Mouse (Mus musculus): ENCODE data around the gene Coil.

Gene Coil

GRCm38 (mm10) chr11:88970202-88970732 is at the start of gene Coil:
Coil (plus strand) TSS chr11:88970252.
- DNase-seq (ENCODE audit: low spot score): peak; percentile 62

- no peak for DNase-seq (ENCODE audit: low spot score)
These were observed 43.5 kb upstream of the Coil start for GRCm38 (mm10) chr11:88926566-88926965.

DNA sequence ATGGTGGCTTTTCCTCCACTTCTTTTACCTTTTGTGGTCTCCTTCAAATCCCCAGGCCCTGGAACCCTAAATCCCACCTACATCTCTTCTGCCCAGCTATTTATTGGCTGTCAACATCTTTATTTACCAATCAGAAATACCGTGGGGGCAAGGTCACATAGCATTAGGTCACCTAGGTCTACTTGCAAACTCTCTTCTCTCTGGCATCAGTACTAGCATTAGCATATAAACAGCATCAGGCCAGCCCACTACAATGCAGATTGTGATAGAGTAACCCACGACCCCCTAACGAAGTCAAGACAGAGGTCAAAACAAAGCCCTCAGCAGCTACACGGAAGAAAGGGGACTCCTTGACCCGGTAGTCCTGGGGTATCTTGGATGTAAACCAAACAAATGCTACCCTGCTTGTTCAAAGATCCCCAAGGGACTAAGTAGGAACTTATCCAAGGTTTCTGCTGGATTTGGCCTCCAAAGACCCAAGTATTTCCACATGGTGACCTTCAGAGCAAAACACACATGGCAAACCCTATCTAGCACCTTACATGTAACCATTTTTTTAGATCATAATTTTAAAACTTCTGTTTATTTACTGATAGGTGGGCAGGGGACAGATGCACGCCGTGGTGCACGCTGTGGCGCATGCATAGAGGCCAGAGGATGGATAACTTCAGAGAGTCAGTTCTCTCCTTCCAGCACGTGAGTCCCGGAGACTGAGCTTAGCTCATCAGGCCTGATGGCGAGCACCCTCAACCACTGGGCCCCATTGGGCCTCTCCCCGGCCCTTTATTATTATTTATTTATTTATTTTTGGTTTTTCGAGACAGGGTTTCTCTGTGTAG is 38.1 kb upstream of the Coil start:
- DNase-seq (ENCODE audit: low spot score): no peak

DNA sequence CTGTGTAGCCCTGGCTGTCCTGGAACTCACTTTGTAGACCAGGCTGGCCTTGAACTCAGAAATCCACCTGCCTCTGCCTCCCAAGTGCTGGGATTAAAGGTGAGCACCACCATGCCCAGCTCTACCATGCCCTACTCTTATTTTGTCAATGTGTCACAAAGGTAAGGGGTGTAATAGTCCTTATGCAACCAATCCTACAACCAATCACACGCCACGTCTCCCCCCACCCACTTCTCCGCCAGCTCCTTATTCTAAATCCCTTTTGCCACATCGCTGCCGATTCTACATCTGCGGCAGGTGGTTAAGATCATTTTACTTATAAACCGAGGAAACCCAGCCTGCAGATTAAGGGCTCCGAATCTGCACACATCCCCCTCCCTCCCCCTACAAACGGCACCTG is 37.0 kb upstream of the Coil start:
- no peak for DNase-seq (ENCODE audit: low spot score)

DNA sequence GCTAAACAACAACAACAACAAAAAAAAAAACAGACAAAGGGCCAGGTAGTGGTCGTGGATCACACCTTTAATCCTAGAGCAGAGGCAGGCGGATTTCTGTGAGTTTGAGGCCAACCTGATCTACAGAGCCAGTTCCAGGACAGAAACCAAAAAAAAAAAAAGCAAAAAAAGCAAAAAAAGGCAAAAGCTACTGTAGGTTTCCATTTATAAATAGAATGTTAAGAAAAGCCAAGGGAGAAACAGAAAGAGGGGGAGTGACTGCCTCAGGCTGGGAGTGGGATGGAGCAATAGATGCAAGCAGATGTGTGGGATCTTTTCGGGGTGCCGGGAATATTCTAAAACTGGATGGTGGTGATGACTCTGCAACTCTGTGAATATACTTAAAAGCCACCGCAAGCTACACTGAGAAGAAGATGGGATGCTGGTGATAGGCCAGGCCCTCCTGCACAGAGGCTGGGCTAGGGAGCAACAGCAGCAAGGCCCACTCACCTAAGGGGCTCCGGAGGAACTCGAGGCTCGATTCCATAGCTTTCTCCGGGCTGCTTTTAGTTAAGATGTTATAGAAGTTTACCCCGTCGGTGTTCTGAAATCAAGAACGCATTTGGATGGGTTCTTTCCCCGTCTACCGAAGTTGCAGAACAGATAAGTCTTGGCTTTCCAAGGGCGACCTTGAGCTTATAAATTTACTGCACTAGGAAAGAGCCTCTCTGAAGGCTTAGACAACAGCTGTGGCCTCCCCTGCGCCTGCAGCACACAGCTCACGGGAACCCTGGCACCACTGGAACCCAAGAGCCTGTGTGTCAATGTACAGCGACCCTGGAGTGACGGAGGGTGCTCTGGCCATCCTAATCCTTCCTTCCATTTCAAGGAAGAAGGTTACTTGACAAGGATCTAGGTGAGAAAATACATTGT is 35.7 kb upstream of the Coil start:
- no peak for DNase-seq (ENCODE audit: low spot score)

DNA sequence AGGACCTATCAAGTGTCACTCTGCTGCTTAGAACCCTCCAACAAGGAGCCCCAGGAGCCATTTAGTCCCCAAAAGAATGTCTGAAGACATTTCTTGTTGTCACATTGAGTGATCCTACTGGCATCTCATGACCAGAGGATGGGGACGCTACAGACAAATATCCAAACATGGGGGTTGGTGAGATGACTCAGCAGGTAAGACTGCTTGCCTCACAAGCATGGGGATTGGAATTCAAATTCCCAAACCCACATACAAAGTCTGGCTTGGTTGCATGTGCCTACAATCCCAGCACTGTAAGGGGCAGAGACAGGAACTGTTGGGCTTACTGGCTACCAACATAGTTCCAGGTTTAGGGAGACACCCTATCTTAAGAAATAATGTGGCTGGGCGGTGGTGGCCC is 32.2 kb upstream of the Coil start:
- DNase-seq (ENCODE audit: low spot score): no peak

DNA sequence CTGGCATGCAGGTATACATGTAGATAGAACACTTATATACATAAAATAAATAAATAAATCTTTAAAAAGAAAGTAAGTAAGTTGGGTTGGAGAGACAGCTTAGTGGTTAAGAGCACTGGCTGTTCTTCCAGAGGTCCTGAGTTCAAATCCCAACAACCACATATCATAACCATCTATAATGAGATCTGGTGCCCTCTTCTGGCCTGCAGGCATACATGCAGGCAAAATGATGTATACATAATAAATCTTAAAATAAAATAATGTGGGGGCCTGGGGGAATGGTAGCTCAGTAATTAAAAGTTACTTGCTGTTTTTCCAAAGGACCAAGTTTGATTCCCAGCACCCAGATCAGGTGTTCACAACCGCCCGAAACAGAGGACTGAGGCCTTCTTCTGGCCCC is 31.3 kb upstream of the Coil start:
- no peak for DNase-seq (ENCODE audit: low spot score)

DNA sequence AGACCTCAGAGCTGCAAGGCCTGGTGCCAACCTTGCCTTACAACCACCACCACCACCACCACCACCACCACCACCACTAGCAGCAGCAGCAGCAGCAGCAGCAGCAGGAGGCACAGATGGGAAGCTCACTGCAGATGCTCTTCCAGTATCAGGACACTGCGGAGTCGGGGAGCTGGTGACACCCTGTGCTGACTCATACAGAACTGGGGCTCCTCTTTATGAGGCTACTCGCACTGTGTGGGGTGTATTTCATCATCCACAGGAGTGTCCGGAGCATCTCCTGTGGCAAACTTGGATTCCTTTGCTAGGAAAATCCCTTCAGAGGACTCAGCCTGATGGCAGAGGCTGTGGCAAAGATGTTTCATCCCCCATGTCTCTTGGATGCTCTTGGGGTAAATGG is 30.4 kb upstream of the Coil start:
- DNase-seq (ENCODE audit: low spot score): no peak

- no peak for DNase-seq (ENCODE audit: low spot score)
These were observed 28.6 kb upstream of the Coil start for GRCm38 (mm10) chr11:88941489-88941888.

DNA sequence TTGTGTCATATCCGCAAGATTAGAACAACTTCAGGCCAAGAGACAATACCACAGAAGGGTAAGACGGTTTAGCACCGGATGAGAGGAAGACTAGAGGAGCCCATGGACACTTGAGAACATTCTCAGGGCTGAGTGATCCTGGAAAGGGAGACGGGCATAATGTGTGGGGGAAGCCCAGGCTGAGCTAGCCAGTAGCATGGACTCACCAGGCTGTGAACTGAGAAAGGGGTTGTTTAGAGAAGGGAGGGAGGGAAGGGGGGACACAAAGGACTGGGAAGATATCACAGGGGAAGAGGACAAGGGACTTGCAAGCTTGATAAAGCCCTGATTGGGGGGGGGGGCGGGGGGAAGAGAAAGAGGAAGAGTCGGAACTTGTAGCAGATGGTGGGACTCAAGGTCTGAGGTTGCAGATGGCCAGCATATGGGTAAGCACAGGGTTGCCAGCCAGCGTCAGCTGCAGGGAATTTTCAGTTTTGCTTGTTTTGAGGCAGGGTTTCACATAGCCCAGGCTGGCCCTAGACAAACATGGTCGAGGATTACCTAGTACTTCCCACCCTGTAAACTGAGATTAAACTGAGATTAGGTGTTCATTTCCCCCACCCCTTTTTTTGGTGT is 24.0 kb upstream of the Coil start:
- no peak for DNase-seq (ENCODE audit: low spot score)

DNA sequence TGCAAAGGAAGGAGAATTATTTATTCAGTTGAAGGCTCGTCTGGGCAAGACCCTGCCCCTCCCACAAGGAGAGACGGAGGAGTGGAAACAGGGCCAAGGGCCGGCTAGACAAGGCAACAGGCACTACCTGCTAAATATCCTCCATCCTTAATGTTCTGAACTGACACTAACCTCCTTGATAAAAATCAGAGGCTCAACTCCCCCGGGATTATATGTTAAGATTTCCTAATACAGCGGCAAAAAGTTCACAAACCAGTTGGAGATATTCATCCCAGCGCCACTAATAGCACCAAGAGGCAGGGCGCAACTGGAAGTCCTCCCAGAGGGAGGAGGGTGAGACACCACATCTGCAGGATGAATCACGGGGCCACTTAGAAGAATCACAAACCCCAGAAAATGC is 21.2 kb upstream of the Coil start:
- DNase-seq (ENCODE audit: low spot score): no peak

GRCm38 (mm10) chr11:88949802-88950639 is 20.0 kb upstream of the Coil start:
- DNase-seq (ENCODE audit: low spot score): no peak

DNA sequence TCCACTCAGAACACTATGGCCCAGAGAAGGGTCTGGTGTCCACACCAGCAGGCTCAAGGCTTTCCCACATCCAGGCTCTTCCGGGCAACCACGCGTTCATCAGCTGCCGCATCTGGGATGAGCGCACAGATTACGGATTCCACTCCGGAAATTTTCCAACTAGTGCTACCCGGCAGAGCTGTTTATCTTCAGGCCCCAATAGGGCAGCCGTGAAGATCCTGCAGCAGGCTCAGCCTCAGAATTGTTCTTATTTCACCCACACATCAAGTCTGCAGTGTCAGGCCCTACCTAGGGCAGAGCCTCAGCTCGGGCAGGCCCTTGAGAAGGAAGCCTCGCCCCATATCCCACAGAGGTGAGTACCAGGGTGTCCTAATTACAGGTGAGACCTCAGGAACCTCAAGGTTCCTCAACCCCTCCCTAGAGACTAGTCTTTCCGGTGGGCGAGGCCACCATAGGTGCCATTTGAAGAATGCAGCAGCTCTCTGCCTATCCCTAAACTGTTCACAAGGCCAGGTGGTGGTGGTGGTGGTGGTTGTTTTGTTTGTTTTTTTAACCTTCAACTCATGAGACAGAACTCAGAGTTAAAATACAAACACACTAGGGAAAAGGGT is 19.3 kb upstream of the Coil start:
- DNase-seq (ENCODE audit: low spot score): no peak

- DNase-seq (ENCODE audit: low spot score): no peak
These were observed 18.5 kb upstream of the Coil start for GRCm38 (mm10) chr11:88951576-88951975.

DNA sequence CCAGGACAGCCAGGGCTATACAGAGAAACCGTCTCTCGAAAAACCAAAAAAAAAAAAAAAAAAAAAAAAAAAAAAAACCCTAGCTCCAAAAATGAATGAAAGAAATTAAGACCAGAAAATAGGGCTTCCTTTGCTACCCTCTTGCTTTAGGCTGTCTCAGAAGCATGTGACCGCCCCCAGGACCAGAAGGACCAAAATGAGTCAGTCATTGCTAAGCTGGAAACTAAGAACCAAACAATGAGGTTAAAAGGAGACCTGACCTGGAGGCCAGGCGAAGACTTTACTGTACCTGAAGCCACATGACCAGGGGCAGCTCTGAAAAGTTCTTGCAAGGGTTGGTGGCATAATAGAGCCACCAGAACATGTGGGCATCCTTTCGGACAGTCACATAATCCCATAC is 17.9 kb upstream of the Coil start:
- no peak for DNase-seq (ENCODE audit: low spot score)

DNA sequence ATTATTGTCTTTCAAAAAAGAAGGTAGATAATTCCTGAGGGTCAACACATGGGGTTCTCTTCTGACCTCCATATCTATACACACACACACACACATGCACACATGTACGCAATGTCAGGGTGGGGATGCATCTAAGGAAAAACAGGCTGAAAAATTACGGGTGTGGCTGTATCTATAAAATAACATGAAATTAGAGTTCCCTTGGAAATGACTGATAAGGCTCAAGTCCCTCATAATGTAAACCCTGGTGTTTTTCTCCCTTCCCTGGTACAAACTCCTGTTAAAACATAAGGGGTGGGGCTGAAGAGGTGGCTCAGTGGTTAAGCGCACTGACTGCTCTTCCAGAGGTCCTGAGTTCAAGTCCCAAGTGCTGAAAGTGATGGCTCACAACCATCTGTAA is 16.5 kb upstream of the Coil start:
- DNase-seq (ENCODE audit: low spot score): no peak

DNA sequence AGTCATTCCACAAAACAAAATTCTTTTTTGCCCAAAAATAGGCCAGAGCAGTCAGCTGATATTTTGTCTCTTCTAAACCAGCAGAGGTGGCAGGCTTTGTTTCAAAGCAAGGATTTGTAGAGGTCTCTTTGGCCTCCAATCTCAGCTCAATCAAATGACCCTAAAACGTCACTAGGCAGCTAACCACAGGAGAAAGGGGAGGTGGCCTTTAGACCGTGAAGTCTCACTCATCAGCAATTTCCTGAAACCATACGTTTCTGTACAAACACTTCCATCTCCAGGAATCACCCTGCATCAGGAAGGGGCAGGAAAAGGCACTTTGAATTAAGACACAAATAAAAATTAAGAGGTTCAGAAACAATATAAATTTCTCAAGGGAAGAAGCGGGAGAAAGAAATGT is 15.2 kb upstream of the Coil start:
- no peak for DNase-seq (ENCODE audit: low spot score)

GRCm38 (mm10) chr11:88955217-88955969 is 14.7 kb upstream of the Coil start, which contains the start of gene Scpep1:
Scpep1 (minus strand) TSS chr11:88955465.
- peak; percentile 99 for DNase-seq (ENCODE audit: low spot score)

- no peak for DNase-seq (ENCODE audit: low spot score)
These were observed 11.2 kb upstream of the Coil start for GRCm38 (mm10) chr11:88958851-88959250.

- no peak for DNase-seq (ENCODE audit: low spot score)
These were observed 3.1 kb upstream of the Coil start, which contains the start of gene Elobl for GRCm38 (mm10) chr11:88966881-88967361. Elobl (minus strand) TSS chr11:88966931.
